Comparison of ENCODE assay signal across 10 mouse cellular contexts in the genomic region with DNA sequence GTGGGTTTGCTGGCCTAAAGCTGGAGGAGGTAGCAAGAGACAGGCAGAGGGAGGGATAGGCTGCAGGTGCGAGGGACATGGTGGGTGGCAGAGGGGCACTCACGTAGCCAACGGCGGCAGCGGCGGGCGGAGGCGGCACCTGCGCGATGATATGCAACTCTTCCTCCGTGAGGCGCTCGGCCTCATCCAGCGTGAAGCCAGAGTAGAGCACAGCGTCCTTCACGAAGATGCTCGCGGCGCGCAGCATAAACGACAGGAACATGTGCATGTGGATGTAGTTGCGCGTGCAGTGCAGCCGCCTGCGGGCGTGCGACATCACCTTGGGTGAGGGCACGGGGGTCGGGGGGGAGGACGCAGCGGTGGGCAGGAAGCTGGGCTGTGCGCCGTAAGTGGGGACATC. TPM values are rescaled to one million over a fixed set of nuclear protein-coding genes. Genes with fewer than 3 reads are reported as not detected.
DNase-seq lines count a peak whose midpoint lies in the region; ATAC-seq lines count a peak whose summit lies in the region.
"Had no signal": no experiment of that assay in that cellular context is flagged by ENCODE, and none has a peak within 500 bp of the region (broad histone marks: within the 10 kb centered on the region; RNA-seq: fewer than 3 reads in every experiment).

No protein-coding gene starts in this region.

- peak overlapping the region; percentile 51 for H3K4me2 ChIP-seq in forebrain, embryonic 12.5 days
- H3K4me2 ChIP-seq in limb, embryonic 15.5 days: peak overlapping the region; percentile 20; the same call in 1 of the 2 replicates

- DNase-seq in right cerebral cortex, adult 18-20 months: peak; percentile 21
- DNase-seq in right cerebral cortex, postnatal 36 days (ENCODE audit: low spot score in 2 of 2): no peak
- DNase-seq in thymus, postnatal 14 days: peak; percentile 61
- DNase-seq in urinary bladder, postnatal 36 days (ENCODE audit: low spot score in 2 of 2): no peak
- no peak for DNase-seq in cerebellum, postnatal 10 days
- DNase-seq in gastrocnemius, adult 18-20 months (ENCODE audit: low spot score): no peak
- DNase-seq: kidney, adult 2 months had no signal

- no peak for ATAC-seq in forebrain, embryonic 12.5 days (ENCODE audit: low FRiP score)
- no peak for ATAC-seq in limb, embryonic 15.5 days (ENCODE audit: insufficient number of reproducible peaks, low FRiP score, low TSS enrichment, low read depth)

- no peaks in the 10 kb centered on the region for H3K9me3 ChIP-seq in forebrain, embryonic 12.5 days
- H3K9me3 ChIP-seq in limb, embryonic 15.5 days: no peaks in the 10 kb centered on the region

- no peak overlapping the region for H3K9ac ChIP-seq in forebrain, embryonic 12.5 days
- no peak overlapping the region for H3K9ac ChIP-seq in limb, embryonic 15.5 days

- no peak overlapping the region for H3K27ac ChIP-seq in forebrain, embryonic 12.5 days
- no peak overlapping the region for H3K27ac ChIP-seq in limb, embryonic 15.5 days
- H3K27ac ChIP-seq: macrophage had no signal

- WGBS in forebrain, embryonic 12.5 days: 5% methylated on average over 33 of the region's 33 CpGs
- WGBS in limb, embryonic 15.5 days: 25% methylated on average over 31 of the region's 33 CpGs

- H3K27me3 ChIP-seq in forebrain, embryonic 12.5 days: peaks cover 66% of the 10 kb centered on the region
- H3K27me3 ChIP-seq in limb, embryonic 15.5 days: peaks cover 25% of the 10 kb centered on the region

- H3K36me3 ChIP-seq in forebrain, embryonic 12.5 days (replicated peaks): no peaks in the 10 kb centered on the region
- peaks cover 63% of the 10 kb centered on the region for H3K36me3 ChIP-seq in limb, embryonic 15.5 days

- peak overlapping the region; percentile 29 for H3K4me3 ChIP-seq in forebrain, embryonic 12.5 days (replicated peaks)
- H3K4me3 ChIP-seq in limb, embryonic 15.5 days: no peak overlapping the region

- peaks cover 23% of the 10 kb centered on the region for H3K4me1 ChIP-seq in forebrain, embryonic 12.5 days
- peaks cover 64% of the 10 kb centered on the region for H3K4me1 ChIP-seq in limb, embryonic 15.5 days

RNA-seq across cellular contexts. Expression of a gene that starts 14.8 kb away (rescaled TPM):
- 1.3 and 1.5 TPM in 2 replicates for polyA plus RNA-seq in forebrain, embryonic 12.5 days (2016; fragmentation: Nextera tagmentation; extraction: Ambion mirVana)
- polyA plus RNA-seq in limb, embryonic 15.5 days (2015; fragmentation: Nextera tagmentation; extraction: Ambion mirVana): 16.3 and 125 TPM in 2 replicates
- total RNA-seq in gastrocnemius, adult 18-20 months (2021): 100 to 1,000 TPM; 624 to 860 TPM
- polyA plus RNA-seq: macrophage had no signal

RNA-seq across cellular contexts. Expression of a gene that starts 20.1 kb away (rescaled TPM):
- polyA plus RNA-seq in forebrain, embryonic 12.5 days (2016; fragmentation: Nextera tagmentation; extraction: Ambion mirVana): 16.1 and 18.6 TPM in 2 replicates
- 82.6 and 110 TPM in 2 replicates for polyA plus RNA-seq in limb, embryonic 15.5 days (2015; fragmentation: Nextera tagmentation; extraction: Ambion mirVana)
- 1 to 10 TPM in 1 of 2 experiments, under 1 TPM in 1; 0.82 to 1.1 TPM for total RNA-seq in gastrocnemius, adult 18-20 months (2021)

Comparison
In these comparisons a context has a peak if more than half of its experiments do, and no peak if none do; other contexts are left out.
1. DNase-seq: peak in right cerebral cortex, adult 18-20 months (single experiment) and thymus, postnatal 14 days (single experiment); none in right cerebral cortex, postnatal 36 days (0 of 2), urinary bladder, postnatal 36 days (0 of 2), cerebellum, postnatal 10 days (0 of 2) and gastrocnemius, adult 18-20 months (single experiment).